Mouse (Mus musculus) E14TG2a.4 (cell line): ENCODE data around the gene Chid1.

Experiments
- CTCF ChIP-seq: conservative IDR thresholded peaks from 2 replicates; pipeline ENCODE4 v1.5.1; 2014; ENCODE audit warnings: low read length
- NANOG ChIP-seq: IDR thresholded peaks from 2 replicates; pipeline ENCODE4 v1.6.1; 2014; ENCODE audit warnings: borderline replicate concordance, low read length, mixed read lengths
- POU5F1 ChIP-seq: IDR thresholded peaks from 2 replicates; pipeline ENCODE4 v1.6.1; 2014; ENCODE audit warnings: low read length, borderline replicate concordance

DNA sequence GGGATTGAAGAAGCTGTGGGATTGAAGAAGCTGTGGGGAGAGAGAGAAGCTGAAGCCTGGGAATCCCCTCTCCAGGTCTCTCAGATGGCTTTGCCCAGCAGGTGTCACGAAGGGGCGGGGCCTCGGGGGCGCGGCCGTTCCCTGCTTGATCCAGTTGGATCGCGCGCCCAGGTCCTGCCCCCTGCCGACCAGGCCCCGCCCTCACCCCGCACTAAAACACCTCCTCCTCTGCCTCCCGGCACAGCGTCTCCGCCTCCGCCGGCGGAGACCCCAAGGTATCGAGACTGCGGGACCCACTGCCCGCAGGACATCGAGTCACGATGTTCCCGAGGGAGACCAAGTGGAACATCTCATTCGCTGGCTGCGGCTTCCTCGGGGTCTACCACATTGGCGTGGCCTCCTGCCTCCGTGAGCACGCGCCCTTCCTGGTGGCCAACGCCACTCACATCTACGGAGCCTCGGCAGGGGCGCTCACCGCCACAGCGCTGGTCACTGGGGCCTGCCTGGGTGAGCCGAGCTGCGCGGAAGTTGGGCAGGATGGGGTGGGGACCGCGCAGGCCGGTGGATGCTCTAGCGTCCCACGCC is 84.6 kb downstream of the Chid1 start, which contains the start of gene Pnpla2:
- TF ChIP-seq CTCF (no peak), NANOG (no peak), POU5F1 (no peak)
